Mouse (Mus musculus): ENCODE results near the gene Hapln2. TPM values are rescaled to one million over a fixed set of nuclear protein-coding genes. Genes with fewer than 3 reads are reported as not detected.

Gene Hapln2
- total and polyA plus RNA-seq, 3 experiments = not detected

DNA sequence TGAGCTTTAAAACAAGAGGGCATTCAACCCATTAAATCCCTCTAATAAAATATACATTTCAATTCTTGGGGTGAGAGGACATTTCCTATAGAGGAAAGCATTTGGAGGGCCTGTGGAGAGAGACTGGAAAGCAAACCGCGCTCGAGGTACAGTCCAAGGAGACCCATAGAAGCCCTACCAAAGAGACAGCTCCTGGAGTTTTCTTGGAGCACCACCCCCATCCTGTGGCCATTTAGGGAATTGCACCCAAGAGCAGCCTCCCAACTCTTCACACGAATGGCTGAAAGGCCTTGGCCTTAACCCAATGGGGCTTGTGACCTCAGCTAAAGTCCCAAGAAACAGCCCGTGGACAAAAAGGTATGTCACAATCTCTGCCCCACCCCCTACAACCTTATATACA, 44.4 kb upstream of the Hapln2 start:
- no peak for TF ChIP-seq ZMIZ1 (IDR thresholded peaks at IDR 0.05; ENCODE audit: low read depth, low read length)
- peak; percentile 23; the same call in 1 of the 2 replicates for TF ChIP-seq SIN3A (IDR thresholded peaks at IDR 0.05; ENCODE audit: low read length)
- no peak for TF ChIP-seq ZKSCAN1 (IDR thresholded peaks at IDR 0.05; ENCODE audit: low read depth, low read length)
- TF ChIP-seq RCOR1 (IDR thresholded peaks at IDR 0.05; ENCODE audit: low read depth, low read length) = no peak
- TF ChIP-seq POLR2AphosphoS5 (IDR thresholded peaks at IDR 0.05; ENCODE audit: borderline replicate concordance, low read depth, low read length) = no peak
- TF ChIP-seq MEF2A (IDR thresholded peaks at IDR 0.05; ENCODE audit: extremely low read depth, insufficient replicate concordance, low read depth, low read length, poor library complexity, severe bottlenecking) = no peak
- no peak for TF ChIP-seq CHD2 (IDR thresholded peaks at IDR 0.05; ENCODE audit: low read length)
- TF ChIP-seq JUND (IDR thresholded peaks at IDR 0.05; ENCODE audit: low read depth, low read length) = no peak
- no peak for TF ChIP-seq USF2 (IDR thresholded peaks at IDR 0.05; ENCODE audit: borderline replicate concordance in 1 of 2, insufficient read depth in 1 of 2, low read depth in 1 of 2, low read length in 2 of 2)
- TF ChIP-seq CTCF (IDR thresholded peaks at IDR 0.05 in 2 of 3, conservative IDR thresholded peaks at IDR 0.05 in 1 of 3; ENCODE audit: control insufficient read depth in 1 of 3, insufficient read depth in 1 of 3, low read depth in 2 of 3, low read length in 3 of 3, poor library complexity in 1 of 3, severe bottlenecking in 1 of 3) = peak; percentile 97 to 98 (median 97)
- TF ChIP-seq ZC3H11A (IDR thresholded peaks at IDR 0.05; ENCODE audit: low read depth, low read length) = peak; percentile 97
- no peak for TF ChIP-seq KAT2A (conservative IDR thresholded peaks at IDR 0.05; ENCODE audit: low read depth, low read length)
- peak; percentile 100 for TF ChIP-seq RAD21 (IDR thresholded peaks at IDR 0.05; ENCODE audit: low read depth, low read length)
- peak; percentile 98 for TF ChIP-seq SMC3 (IDR thresholded peaks at IDR 0.05; ENCODE audit: low read depth, low read length)
- TF ChIP-seq BHLHE40 (IDR thresholded peaks at IDR 0.05; ENCODE audit: borderline replicate concordance, low read depth, low read length) = no peak
- TF ChIP-seq TAL1 (IDR thresholded peaks at IDR 0.05; ENCODE audit: low read length) = no peak
- TF ChIP-seq MYB (IDR thresholded peaks at IDR 0.05; ENCODE audit: low read depth, low read length) = no peak
- Histone ChIP-seq H3K27me3 (ENCODE audit: control insufficient read depth in 1 of 2, insufficient read depth in 2 of 2, low read length in 2 of 2) (peaks cover 15 to 16% of the 10 kb centered on the region in 2 experiments), H3K9me3 (replicated peaks; ENCODE audit: insufficient read depth, low read length) (no peaks in the 10 kb centered on the region), H3K9ac (ENCODE audit: control insufficient read depth, low read depth, low read length, poor library complexity, severe bottlenecking) (no peak overlapping the region), H3K27ac (ENCODE audit: control insufficient read depth, low read depth, low read length) (no peak overlapping the region), H3K4me3 (ENCODE audit: control insufficient read depth in 1 of 2, insufficient read depth in 1 of 2, low read depth in 2 of 2, low read length in 2 of 2) (no peak overlapping the region), H3K79me2 (ENCODE audit: control insufficient read depth, insufficient read depth, low read length, poor library complexity) (no peaks in the 10 kb centered on the region), H3K36me3 (ENCODE audit: control insufficient read depth in 1 of 2, insufficient read depth in 2 of 2, low read length in 2 of 2) (no peaks in the 10 kb centered on the region), H3K4me1 (ENCODE audit: control insufficient read depth in 1 of 2, insufficient read depth in 2 of 2, low read length in 2 of 2) (no peaks in the 10 kb centered on the region)
- DNase-seq (ENCODE audit: low read depth, low spot score) = peak; percentile 88

DNA sequence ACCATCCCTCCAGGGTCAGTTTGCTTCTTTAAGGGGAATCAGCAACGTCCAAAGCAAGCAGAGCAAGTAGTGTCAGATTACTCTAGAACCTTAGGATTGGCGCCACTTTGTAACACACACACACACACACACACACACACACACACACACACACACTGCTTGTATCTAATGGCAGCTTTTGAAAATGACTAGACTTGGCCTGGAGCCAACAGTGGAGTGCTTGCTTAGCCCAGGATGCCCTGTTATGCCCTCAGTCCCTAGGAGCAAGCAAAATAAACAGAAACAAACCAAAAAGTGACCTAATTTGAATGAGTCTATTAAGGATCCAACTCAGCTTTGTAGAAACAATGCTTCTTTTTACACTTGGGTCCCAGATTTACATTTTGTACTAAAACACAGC, 41.0 kb upstream of the Hapln2 start:
- H3K27ac ChIP-seq (ENCODE audit: control insufficient read depth, low read depth, low read length) = no peak overlapping the region
- H3K4me3 ChIP-seq (ENCODE audit: control insufficient read depth in 1 of 2, insufficient read depth in 1 of 2, low read depth in 2 of 2, low read length in 2 of 2) = no peak overlapping the region
- peak; percentile 43 for DNase-seq (ENCODE audit: low read depth, low spot score)
- no peak overlapping the region for H3K9ac ChIP-seq (ENCODE audit: control insufficient read depth, low read depth, low read length, poor library complexity, severe bottlenecking)
- H3K79me2 ChIP-seq (ENCODE audit: control insufficient read depth, insufficient read depth, low read length, poor library complexity) = no peaks in the 10 kb centered on the region
- H3K36me3 ChIP-seq (ENCODE audit: control insufficient read depth in 1 of 2, insufficient read depth in 2 of 2, low read length in 2 of 2) = no peaks in the 10 kb centered on the region
- TF ChIP-seq ZNF384 (IDR thresholded peaks at IDR 0.05; ENCODE audit: low read depth, low read length) (no peak), ZC3H11A (IDR thresholded peaks at IDR 0.05; ENCODE audit: low read depth, low read length) (no peak), CHD2 (IDR thresholded peaks at IDR 0.05; ENCODE audit: low read length) (no peak), JUND (IDR thresholded peaks at IDR 0.05; ENCODE audit: low read depth, low read length) (no peak), MEF2A (IDR thresholded peaks at IDR 0.05; ENCODE audit: extremely low read depth, insufficient replicate concordance, low read depth, low read length, poor library complexity, severe bottlenecking) (no peak), TBP (IDR thresholded peaks at IDR 0.05; ENCODE audit: low read depth, low read length) (no peak), MAZ (IDR thresholded peaks at IDR 0.05; ENCODE audit: low read depth, low read length) (no peak), MYC (IDR thresholded peaks at IDR 0.05; ENCODE audit: low read depth, low read length) (no peak), POLR2AphosphoS5 (IDR thresholded peaks at IDR 0.05; ENCODE audit: borderline replicate concordance, low read depth, low read length) (no peak), BHLHE40 (IDR thresholded peaks at IDR 0.05; ENCODE audit: borderline replicate concordance, low read depth, low read length) (no peak), POLR2AphosphoS2 (IDR thresholded peaks at IDR 0.05; ENCODE audit: low read length) (no peak), GABPA (IDR thresholded peaks at IDR 0.05; ENCODE audit: low read depth, low read length) (no peak), NELFE (IDR thresholded peaks at IDR 0.05; ENCODE audit: low read depth, low read length) (no peak), POLR2A (IDR thresholded peaks at IDR 0.05; ENCODE audit: control insufficient read depth in 1 of 2, insufficient read depth in 1 of 2, low read depth in 1 of 2, low read length in 2 of 2, poor library complexity in 1 of 2) (no peak), TAL1 (IDR thresholded peaks at IDR 0.05; ENCODE audit: low read length) (no peak), CTCF (IDR thresholded peaks at IDR 0.05 in 2 of 3, conservative IDR thresholded peaks at IDR 0.05 in 1 of 3; ENCODE audit: control insufficient read depth in 1 of 3, insufficient read depth in 1 of 3, low read depth in 2 of 3, low read length in 3 of 3, poor library complexity in 1 of 3, severe bottlenecking in 1 of 3) (no peak), UBTF (IDR thresholded peaks at IDR 0.05; ENCODE audit: borderline replicate concordance, insufficient read depth, low read depth, low read length) (no peak), ETS1 (IDR thresholded peaks at IDR 0.05; ENCODE audit: low read depth, low read length) (no peak), MAX (IDR thresholded peaks at IDR 0.05; ENCODE audit: low read length) (no peak), USF2 (IDR thresholded peaks at IDR 0.05; ENCODE audit: borderline replicate concordance in 1 of 2, insufficient read depth in 1 of 2, low read depth in 1 of 2, low read length in 2 of 2) (no peak)
- H3K4me1 ChIP-seq (ENCODE audit: control insufficient read depth in 1 of 2, insufficient read depth in 2 of 2, low read length in 2 of 2) = no peaks in the 10 kb centered on the region
- peaks cover 4 to 7% of the 10 kb centered on the region in 2 experiments for H3K27me3 ChIP-seq (ENCODE audit: control insufficient read depth in 1 of 2, insufficient read depth in 2 of 2, low read length in 2 of 2)
- no peaks in the 10 kb centered on the region for H3K9me3 ChIP-seq (replicated peaks; ENCODE audit: insufficient read depth, low read length)
